Mouse (Mus musculus): ENCODE results near the gene Chl1.

DNA sequence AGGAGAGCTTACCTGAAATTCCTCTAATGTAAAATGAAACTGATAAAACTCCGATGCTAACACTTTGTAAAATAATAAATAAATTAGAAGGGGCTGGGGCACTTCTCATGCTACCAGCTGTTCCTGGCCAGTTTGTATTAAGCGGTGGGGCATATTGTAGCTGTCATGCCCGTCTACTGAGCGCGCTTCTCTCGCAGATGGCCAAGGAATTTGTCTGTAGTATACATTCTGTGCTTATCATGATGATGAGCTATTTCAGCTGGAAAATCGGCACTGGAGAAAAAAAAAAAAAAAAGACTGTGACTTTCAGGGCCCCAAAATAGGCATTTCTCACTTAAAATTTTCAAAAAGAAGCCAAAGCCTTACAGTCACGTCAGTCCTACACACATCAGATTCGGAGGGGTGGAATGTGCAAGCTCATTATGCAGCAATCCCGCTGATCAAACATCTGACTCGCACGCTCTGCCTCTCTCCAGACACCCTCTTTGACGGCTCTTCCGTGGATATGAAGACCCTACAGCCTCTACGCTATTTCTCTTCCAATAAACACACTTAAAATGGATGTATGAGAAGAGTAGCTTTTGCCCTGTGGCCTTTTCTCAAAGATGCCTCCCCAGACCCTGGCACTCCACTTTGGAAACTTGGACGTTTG is 238.9 kb downstream of the Chl1 start:
- TF ChIP-seq CTCF (IDR thresholded peaks at IDR 0.05) = no peak
- TF ChIP-seq EP300 (IDR thresholded peaks at IDR 0.05) = no peak

Data from lung, postnatal 0 days (tissue).